Mouse (Mus musculus): ENCODE measurements around the gene Gm20403.
"Not testable (repeated sequence)": the region's sequence is repeated elsewhere in the genome, so short reads cannot be mapped to it uniquely, and the experiment has no call there.

Gm20403 gene

DNA sequence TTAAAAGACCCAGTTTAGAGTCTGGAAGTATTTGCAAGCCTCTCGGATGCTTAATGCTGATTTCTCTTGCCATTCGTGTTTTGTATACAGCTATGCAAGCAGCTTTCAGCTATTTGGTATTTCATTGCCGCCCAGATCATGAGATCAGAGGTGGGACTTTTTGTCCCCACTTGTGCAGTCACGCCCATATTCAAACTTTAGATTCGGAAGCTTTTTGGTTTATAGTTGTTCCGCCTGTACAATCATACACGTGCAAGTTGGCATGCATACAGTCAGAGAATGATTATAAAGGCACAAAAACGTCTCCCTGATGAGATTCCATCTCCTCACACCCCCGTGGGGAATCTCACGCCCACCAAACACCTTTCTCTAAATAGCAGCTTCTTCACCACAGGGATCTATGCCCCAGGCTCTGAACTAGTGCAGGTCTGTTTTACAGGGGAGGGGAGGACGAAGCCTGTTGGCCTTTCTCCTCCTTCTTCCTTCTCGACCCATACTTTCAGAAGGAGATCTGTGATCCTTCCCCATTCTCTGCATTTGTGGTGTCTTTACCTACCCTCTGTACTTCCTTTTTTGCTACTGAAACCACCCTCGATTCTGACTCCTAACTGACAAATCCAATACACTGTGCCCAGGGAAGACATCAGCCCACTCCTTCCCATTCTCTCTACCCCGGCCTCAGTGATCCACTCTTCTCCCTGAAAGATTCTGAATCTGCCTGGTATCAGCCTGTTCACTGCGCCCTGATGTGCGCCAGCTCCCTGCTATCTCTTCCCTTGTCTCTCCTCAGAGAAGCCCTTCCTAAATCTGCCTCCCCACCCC is 7.1 kb upstream of the Gm20403 start:
- DNase-seq (ENCODE audit: low spot score in 2 of 2) = no peak

DNA sequence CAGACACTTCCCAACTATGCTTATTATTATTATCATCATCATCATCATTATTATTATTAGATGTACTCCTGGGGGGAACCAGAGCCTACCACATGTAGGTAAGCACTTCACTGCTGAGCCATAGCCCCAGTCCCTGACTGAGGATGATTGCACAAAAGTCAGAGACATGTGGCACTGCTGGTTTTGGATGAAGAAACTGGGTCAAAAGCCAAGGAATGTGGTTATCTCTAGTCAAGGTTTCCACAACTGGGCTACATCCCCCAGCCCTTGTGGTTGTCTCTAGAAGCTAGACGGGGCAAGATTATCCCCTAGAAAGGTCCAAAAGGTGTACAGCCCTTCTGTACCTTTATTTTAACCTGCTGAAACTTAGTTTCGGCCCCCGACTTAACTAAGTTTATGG is 6.5 kb upstream of the Gm20403 start:
- no peak for DNase-seq (ENCODE audit: low spot score in 2 of 2)

DNA sequence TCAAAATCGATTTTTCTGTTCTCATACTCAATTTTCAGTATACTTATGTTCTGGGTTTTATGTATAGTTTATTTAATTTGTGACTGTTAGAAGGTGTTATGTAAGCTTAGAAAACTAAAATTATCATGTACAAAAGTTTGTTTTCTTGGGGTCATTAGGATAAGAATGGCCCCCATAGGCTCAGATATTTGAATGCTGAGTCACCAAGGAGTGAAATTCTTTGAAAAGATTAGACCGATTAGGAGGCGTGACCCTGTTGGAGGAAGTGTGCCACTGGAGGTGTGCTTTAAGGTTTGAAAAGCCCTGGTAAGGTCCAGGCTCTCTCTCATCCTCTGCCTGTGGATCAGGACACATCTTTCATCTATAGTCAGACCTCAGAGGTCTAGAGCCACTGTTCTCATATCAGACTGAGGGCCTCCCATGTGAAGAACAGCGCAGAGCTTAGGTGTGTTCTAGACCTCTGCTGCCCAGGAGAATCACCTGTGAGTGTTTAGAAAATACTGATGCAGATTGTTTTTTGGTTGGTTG is 2.1 kb upstream of the Gm20403 start:
- no peak for DNase-seq (ENCODE audit: low spot score in 2 of 2)

DNA sequence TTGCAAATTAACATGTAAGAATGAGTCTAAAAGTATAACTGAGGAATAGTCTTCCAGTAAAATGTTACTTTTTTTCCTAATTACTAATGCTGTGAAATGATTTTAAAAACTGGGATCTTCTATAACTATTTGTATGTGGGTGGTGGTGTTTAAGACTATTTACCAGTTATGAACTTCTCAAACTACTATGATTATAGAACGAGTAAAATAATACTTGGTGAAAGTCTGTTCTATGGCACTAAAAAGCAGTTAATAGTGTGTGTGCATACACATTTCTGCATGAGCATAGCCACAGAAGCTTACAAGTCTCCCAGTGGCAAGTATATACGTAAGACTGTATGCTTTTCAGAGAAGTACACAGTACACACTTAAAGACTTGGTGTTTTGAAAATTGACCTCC is 827 bp upstream of the Gm20403 start:
- no peak for DNase-seq (ENCODE audit: low spot score in 2 of 2)

DNA sequence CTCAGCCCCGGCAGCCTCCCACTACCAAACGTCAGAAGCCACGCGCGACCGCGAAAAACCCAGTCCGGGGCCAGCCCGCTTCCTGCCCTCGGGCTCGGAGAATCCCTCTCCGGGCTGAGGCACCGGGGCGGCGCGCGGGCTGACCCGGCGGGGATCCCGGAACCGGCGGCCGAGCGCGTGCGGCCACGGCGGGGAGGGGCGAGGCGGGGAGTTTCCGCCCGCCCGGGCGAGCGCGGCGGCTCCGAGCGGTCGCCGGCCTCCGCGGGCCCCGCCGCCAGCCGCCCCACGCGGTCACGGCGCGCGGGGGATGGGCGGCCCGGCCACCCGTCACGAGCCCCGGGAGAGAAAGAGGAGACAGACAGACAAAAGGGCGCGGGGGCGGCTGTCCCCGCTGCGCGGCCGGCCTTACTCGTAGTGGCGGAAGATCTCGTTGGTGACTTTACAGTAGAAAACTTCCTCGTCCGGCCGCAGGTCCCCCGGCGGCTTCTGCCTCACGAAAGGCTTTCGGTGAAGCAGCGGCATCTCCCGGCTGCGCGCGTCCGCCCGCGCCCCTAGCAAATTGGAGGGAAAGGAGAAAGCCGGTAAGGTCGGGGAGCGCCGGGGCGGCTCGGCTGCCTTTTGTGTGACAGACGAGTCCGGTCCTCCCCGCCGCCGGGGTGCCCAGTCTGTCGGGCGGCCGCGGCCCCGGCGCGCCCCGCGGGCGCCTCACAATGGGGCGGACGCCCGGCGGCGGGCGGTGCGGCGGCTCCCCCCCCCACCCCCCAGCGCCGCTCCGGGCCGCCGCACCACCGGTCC is 875 bp downstream of the Gm20403 start:
- DNase-seq (ENCODE audit: low spot score in 2 of 2) = peak in 1 of 2 experiments; percentile 42

DNA sequence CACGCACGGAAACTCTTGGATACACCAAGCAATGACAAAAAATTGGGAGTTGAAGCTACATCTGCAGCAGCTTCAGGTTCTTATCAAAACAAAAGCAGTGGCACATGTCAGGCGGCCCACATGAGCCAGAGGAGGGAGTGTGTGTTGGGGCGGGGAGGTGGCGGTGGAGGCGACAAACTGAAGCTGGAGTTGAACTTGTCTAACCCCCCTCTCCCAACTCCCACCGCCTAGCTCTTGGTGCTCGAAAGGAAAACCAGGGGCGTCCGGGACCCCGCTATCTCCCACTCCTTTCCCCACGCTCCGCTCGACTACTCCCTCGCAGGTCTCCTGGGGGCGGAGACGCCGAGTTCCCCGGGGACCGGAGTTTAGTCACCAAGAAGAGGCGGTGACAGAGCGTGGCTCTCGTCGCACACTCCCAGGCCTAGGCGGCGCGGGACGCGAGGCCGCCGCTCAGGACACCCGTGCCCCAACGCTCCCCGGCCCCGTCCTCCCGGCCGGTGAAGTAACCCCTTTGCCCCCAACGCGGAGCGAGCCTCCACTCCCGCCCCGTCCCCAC is 1.6 kb downstream of the Gm20403 start:
- no peak for DNase-seq (ENCODE audit: low spot score in 2 of 2)

DNA sequence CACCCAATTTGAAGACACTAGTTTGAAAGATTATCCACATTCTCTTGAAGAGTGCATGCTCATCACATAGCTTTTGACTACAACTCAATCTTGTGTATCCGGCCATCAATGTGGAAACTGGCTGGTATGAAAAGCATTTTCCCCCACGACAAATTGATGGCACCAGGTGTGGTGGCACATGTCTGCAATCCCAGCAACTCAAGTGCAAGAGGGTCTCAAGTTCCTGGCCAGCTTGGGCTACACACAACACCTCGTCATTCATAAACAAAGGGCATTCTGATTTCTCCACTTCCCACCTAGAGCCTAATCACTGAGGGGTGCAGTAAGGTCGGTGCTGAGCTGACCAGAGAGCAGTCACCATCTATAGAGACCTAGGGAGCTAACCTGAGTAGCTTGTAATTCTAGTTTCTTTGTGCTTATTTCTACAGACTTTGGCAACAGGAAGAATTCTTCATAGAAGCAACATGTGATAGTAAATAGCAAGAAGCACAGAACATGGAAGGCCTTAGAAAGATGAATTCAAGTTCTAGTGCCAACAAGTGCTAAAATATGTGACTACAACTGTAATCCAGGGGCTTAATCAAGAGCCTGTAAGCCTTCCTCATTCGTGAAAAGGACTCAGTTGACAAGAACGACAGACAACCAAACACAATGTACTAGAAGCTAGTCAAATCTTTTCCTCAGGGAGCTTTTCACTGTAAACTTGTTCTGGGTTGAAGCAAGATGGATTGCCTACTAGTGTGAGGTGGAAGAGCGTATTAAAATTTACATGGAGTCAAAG is 3.2 kb downstream of the Gm20403 start:
- no peak for DNase-seq (ENCODE audit: low spot score in 2 of 2)

DNA sequence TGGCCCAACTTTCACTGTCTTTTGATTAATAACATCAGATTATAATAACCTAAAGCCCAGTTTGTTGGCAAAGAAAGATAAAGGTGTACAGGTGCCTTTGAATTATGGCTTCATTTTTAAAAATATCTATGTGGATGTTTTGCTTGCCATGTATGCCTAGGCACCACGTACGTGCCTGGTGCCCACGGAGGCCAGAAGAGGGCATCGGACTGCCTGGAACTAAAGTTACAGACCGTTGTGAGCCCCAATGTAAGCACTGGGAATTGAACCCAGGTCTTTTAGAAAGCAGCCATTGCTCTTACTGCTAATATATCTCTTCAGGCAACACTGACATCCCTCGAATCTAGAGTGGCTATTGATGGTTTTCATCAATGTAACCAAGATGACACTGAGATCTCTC is 4.4 kb downstream of the Gm20403 start:
- DNase-seq (ENCODE audit: low spot score in 2 of 2) = no peak

DNA sequence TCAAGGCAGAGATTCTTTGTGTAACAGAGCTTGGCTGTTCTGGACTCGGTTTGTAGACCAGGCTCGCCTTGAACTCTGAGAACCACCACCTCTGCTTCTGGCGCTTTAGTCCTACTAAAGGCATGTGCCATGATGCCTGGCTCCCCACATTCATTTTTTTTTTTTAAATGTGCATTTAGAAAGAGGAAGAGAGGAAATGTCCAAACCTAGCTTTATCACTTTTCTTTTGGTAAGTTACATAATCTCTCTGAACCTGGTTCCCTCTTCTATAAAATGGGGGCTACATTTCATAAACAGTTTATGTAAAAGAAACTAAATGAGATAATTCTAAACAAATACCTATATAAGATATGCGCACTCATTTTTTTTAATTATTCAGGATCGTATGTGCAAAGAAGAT is 5.4 kb downstream of the Gm20403 start:
- DNase-seq (ENCODE audit: low spot score in 2 of 2) = no peak

DNA sequence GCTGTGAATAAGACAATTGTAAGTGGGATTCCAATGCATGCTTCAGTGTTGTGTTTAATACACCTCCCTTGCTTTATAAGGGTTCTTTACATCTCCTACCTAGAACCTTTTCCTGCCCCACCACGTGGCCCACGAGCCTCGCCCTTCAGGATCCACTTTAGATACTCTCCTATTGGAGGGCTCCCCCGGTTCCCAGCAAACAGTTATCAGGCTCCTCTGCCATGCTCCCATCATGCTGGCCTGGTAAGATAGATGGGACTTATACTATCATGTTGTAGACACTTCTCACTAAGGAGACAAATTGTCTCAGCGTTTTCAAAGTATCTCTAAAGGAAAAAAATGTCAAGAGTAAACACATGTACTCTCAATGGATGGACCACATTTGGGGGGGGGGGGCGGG is 5.8 kb downstream of the Gm20403 start:
- DNase-seq (ENCODE audit: low spot score in 2 of 2) = no peak

DNA sequence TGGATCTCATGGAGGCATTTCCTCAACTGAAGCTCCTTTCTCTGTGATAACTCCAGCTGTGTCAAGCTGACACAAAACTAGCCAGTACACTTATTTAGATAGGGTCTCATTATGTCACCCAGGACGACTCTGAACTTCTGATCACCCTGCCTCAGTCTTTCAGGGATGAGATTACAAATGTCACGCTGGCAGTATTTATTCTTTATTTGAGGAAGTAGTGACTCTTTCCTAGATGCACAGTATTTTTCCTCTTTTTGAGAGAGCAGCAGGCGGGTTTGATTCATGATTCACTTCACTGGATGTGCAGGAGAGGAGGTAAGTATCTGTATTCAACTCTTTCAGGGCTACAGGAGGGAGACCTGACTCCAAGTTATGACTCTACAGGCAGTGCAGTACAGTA is 17.3 kb downstream of the Gm20403 start:
- DNase-seq (ENCODE audit: low spot score in 2 of 2) = no peak

DNA sequence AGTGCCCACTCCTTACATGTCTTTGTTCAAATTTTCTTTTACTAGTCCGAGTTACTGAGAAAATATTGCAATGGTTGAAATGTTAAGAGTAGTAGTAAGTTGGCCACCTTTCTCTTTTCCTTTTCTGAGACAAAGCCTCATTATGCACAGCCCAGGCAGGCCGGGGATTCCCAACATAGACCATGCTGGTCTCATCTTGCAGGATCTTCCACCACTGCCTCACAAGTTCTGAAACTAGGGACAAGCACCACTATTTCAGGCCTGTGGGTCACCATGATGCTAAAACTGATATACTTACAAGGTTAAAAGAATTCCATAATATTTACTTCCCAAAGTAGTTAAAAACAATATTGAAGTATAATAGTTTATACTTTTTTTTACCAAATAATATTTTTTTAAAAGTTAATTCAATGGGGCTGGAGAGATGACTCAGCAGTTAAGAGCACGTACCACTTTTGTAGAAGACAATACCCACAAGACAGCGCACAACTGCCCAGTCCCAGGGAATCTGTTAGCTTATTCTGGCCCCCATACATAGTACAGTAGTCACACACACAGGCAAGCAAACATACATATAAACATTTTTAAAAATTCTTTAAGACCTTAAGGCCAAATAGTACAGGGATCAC is 20.7 kb downstream of the Gm20403 start:
- DNase-seq (ENCODE audit: low spot score in 2 of 2) = no peak

DNA sequence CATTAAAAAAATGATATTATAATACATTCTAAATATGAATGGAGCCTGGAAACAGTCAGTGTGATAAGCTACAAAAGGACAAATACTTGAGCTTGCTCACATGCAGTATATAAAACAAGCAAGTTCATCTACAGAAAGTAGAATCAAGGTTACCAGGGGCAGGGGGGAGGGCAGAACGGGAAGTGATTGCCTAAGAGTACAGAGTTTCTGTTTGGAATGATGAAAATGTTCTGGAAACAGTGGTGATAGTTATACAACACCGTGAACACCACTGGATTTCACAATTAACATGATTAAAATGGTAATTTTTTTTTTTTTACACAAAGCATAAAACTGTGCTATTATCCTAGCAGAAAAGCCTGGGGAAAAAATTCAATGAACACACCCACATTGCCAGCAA is 26.8 kb downstream of the Gm20403 start:
- no peak for DNase-seq (ENCODE audit: low spot score in 2 of 2)

DNA sequence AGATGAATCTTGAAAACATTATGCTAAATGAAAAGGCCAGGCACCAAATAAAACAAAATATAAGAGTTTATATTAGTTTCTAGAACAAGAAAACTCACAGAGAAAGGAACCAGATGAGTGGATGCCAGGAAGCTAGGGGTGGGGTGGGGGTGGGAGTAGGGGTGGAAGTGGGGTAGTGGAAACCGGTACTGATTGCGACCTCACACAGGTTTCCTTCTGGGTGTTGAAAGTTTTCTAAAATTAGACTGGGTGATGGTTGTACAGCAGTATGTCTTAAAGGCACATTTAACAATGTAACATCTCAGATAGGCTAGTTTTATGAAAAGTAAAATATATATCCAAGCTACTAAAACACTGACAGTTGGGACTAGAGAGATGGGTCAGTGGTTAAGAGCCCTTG is 29.4 kb downstream of the Gm20403 start:
- DNase-seq (ENCODE audit: low spot score in 2 of 2) = no peak

DNA sequence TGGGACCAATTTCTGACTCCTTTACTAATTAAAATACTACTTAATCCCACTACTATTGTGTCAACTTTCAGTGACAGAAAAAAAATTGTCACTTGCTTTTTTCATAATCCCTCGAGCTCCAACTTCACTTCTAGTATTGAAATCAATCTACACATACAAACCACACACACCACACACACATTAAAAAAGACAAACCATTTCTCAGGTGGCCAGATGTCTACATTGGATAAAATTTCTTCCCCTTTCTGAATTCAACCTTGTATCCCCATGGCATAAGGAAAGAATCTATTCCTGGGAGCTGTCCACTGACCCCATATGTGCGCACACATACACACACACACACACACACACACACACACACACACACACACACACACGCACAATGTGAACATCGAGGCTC is 29.9 kb downstream of the Gm20403 start:
- DNase-seq (ENCODE audit: low spot score in 2 of 2) = no peak

DNA sequence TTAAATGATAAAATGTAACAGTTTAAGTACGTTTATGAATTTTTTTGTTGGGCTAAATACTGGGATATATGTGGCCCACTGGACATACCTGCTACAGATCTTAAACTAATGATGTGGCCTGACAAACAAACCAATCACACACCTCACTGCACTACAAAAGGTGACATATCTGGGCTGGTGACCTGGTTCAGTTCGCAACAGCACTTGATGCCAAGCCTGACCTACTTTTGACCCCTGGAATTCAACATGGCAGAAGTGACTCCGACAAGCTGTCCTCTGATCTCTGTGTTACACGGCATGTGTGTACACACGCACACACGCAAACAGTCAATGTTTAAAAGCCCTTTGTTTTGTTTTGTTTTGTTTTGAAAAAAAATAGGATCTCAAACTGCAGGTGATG is 40.2 kb downstream of the Gm20403 start:
- DNase-seq (ENCODE audit: low spot score in 2 of 2) = no peak

DNA sequence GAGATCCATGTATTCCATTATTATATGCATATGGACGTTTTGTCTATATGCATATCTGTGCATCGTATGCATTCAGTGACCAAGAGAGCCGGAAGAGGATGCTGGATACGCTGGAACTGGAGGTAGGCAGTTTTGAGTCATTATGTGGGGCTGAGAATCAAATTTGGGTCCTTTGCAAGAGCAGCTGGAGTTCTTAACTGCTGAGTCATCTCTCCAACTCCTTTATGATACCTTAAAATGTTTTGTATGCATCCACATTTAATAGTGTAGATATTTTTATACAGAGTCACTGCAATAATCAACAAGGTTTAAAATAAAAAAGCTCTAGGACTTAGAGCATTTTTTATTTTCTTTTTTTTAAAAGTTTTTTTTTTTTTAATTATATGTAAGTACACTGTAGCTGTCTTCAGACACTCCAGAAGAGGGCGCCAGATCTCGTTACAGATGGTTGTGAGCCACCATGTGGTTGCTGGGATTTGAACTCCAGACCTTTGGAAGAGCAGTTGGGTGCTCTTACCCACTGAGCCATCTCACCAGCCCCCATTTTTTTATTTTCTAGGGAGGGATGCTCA is 43.7 kb downstream of the Gm20403 start:
- DNase-seq (ENCODE audit: low spot score in 2 of 2) = not testable (repeated sequence)

DNA sequence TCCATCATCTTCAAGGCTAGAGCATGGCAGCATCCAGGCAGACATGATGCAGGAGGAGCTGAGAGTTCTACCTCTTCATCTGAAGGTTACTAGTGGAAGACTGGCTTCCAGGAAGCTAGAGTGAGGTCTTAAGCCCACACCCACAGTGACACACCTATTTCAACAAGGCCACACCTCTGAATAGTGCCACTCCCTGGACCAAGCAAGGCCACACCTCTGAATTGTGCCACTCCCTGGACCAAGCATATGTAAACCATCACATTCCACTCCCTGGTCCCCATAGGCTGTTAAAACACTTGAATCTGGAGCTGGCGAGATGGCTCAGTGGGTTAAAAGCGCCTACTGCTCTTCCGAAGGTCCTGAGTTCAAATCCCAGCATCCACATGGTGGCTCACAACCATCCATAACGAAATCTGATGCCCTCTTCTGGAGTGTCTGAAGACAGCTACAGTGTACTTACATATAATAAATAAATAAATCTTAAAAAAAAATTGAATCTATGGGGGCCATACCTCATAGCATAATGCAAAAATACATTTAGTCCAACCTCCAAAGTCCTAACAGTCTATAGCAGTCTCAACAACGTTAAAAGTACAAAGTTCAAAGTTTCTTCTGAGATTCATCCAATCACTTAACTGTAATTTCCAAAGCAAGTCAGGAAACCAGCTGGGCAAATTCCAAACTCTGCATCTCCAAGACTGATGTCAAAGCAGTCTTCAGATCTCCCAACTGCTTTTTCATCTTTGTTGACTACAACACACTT is 48.6 kb downstream of the Gm20403 start:
- DNase-seq (ENCODE audit: low spot score in 2 of 2) = not testable (repeated sequence)

Measured in frontal cortex, postnatal 14 days (tissue).